8 mouse cellular contexts compared by ENCODE assay signal in genomic region chr19:10952021-10952939, GRCm38 (mm10). TPM values are rescaled to one million over a fixed set of nuclear protein-coding genes. Genes with fewer than 3 reads are reported as not detected.
A peak's percentile ranks its signal among the peaks of the same experiment; 100 is the strongest.
DNase-seq lines count a peak whose midpoint lies in the region; ATAC-seq and TF ChIP-seq lines count a peak whose summit lies in the region.

No protein-coding gene starts in this region.

- no peak for TF ChIP-seq EP300 in heart, adult 2 months (IDR thresholded peaks at IDR 0.05; ENCODE audit: insufficient read depth, low read depth, low read length)

- H3K4me3 ChIP-seq in heart, adult 2 months, result no peak overlapping the region
- H3K4me3 ChIP-seq in kidney, embryonic 14.5 days (ENCODE audit: low read length), result no peak overlapping the region
- no peak overlapping the region for H3K4me3 ChIP-seq in midbrain, embryonic 14.5 days (replicated peaks; ENCODE audit: low read depth, low read length)

- H3K4me1 ChIP-seq in heart, adult 2 months (ENCODE audit: control insufficient read depth, insufficient read depth, low read length), result peaks cover 9% of the 10 kb centered on the region
- H3K4me1 ChIP-seq in kidney, embryonic 14.5 days (ENCODE audit: control insufficient read depth, insufficient read depth, low read length), result peaks cover 18% of the 10 kb centered on the region
- peaks cover 21% of the 10 kb centered on the region for H3K4me1 ChIP-seq in midbrain, embryonic 14.5 days (ENCODE audit: control insufficient read depth, insufficient read depth, low read length)

- intact Hi-C loops in heart, adult 2 months (cut with DNase I), result no loop called here

- no peaks in the 10 kb centered on the region for H3K36me3 ChIP-seq in heart, adult 2 months (ENCODE audit: control insufficient read depth, insufficient read depth, low read length)
- H3K36me3 ChIP-seq in kidney, embryonic 14.5 days (ENCODE audit: control insufficient read depth, insufficient read depth, low read length), result no peaks in the 10 kb centered on the region
- H3K36me3 ChIP-seq in midbrain, embryonic 14.5 days (ENCODE audit: control insufficient read depth, insufficient read depth, low read length), result no peaks in the 10 kb centered on the region

- TF ChIP-seq POLR2A in heart, adult 2 months (IDR thresholded peaks at IDR 0.05; ENCODE audit: insufficient read depth, low read depth, low read length), result no peak

- no peaks in the 10 kb centered on the region for H3K79me2 ChIP-seq in heart, adult 2 months (replicated peaks; ENCODE audit: control insufficient read depth, insufficient read depth, low read length)

- H3K4me2 ChIP-seq in kidney, embryonic 14.5 days (replicated peaks; ENCODE audit: low read depth, low read length), result no peak overlapping the region; the same call in 1 of the 2 replicates
- H3K4me2 ChIP-seq in midbrain, embryonic 14.5 days (ENCODE audit: low read length), result peak overlapping the region; percentile 6; the same call in 1 of the 2 replicates

- no peaks in the 10 kb centered on the region for H3K9me3 ChIP-seq in kidney, embryonic 14.5 days (ENCODE audit: control insufficient read depth, low read length)
- no peaks in the 10 kb centered on the region for H3K9me3 ChIP-seq in midbrain, embryonic 14.5 days (ENCODE audit: control insufficient read depth, low read length)

- peak; percentile 48 to 53 for DNase-seq in cerebellum, postnatal 10 days
- DNase-seq in cerebellum, adult 9-10 months, result no peak
- peak; percentile 28 for DNase-seq in R1 (ENCODE audit: low read depth, low spot score)
- peak; percentile 38 to 48 for DNase-seq in heart, adult 2 months
- peak; percentile 60 for DNase-seq in midbrain, embryonic 14.5 days
- DNase-seq in thymus, postnatal 25 days, result no peak
- no peak for DNase-seq in thymus, postnatal 4 days

- no peak for ATAC-seq in kidney, embryonic 14.5 days (ENCODE audit: low FRiP score, low TSS enrichment)
- peak; percentile 49; the same call in 1 of the 2 replicates for ATAC-seq in midbrain, embryonic 14.5 days (ENCODE audit: low FRiP score, low TSS enrichment)

- WGBS in heart, adult 2 months, result 29% methylated on average over 11 of the region's 11 CpGs
- WGBS in kidney, embryonic 14.5 days, result 60% methylated on average over 11 of the region's 11 CpGs
- WGBS in midbrain, embryonic 14.5 days, result 52% methylated on average over 11 of the region's 11 CpGs

- H3K9ac ChIP-seq in heart, adult 2 months (ENCODE audit: low read depth, low read length), result 0 out of 2 replicates have a peak overlapping the region, but pooled peaks have one; percentile 2
- H3K9ac ChIP-seq in kidney, embryonic 14.5 days (ENCODE audit: low read depth, low read length), result no peak overlapping the region
- H3K9ac ChIP-seq in midbrain, embryonic 14.5 days (replicated peaks; ENCODE audit: low read length), result no peak overlapping the region

- H3K27me3 ChIP-seq in heart, adult 2 months (ENCODE audit: control insufficient read depth, insufficient read depth, low read length), result no peaks in the 10 kb centered on the region
- H3K27me3 ChIP-seq in kidney, embryonic 14.5 days (ENCODE audit: control insufficient read depth, insufficient read depth, low read length), result no peaks in the 10 kb centered on the region
- H3K27me3 ChIP-seq in midbrain, embryonic 14.5 days (ENCODE audit: control insufficient read depth, insufficient read depth, low read length), result no peaks in the 10 kb centered on the region

- no peak for TF ChIP-seq CTCF in heart, adult 2 months (IDR thresholded peaks at IDR 0.05)

- H3K27ac ChIP-seq in heart, adult 2 months, result no peak overlapping the region; the same call in 1 of the 2 replicates
- peak overlapping the region; percentile 76 for H3K27ac ChIP-seq in kidney, embryonic 14.5 days (ENCODE audit: low read depth, low read length)
- H3K27ac ChIP-seq in midbrain, embryonic 14.5 days (replicated peaks; ENCODE audit: low read depth, low read length), result peak overlapping the region; percentile 72

RNA-seq across cellular contexts. Expression of gene Ccdc86, which starts 3.2 kb away (rescaled TPM):
- 1 to 10 TPM; 6.9 to 7.1 TPM for total RNA-seq in heart, adult 2 months (2021)
- 3.0 and 3.1 TPM in 2 replicates for polyA plus RNA-seq in heart, adult 2 months (2012; rRNA removed)
- polyA plus RNA-seq in kidney, embryonic 14.5 days (2014; fragmentation: Nextera tagmentation; extraction: Ambion mirVana), result 26.0 and 32.7 TPM in 2 replicates
- 10.7 and 12.5 TPM in 2 replicates for polyA plus RNA-seq in midbrain, embryonic 14.5 days (2014; fragmentation: Nextera tagmentation; extraction: Ambion mirVana)

RNA-seq across cellular contexts. Expression of gene Ptgdr2, which starts 15.3 kb away (rescaled TPM):
- total RNA-seq in heart, adult 2 months (2021), result not detected
- 0.09 and 0.10 TPM in 2 replicates for polyA plus RNA-seq in heart, adult 2 months (2012; rRNA removed)
- polyA plus RNA-seq in kidney, embryonic 14.5 days (2014; fragmentation: Nextera tagmentation; extraction: Ambion mirVana), result not detected in 2 replicates
- 0.16 and 0.18 TPM in 2 replicates for polyA plus RNA-seq in midbrain, embryonic 14.5 days (2014; fragmentation: Nextera tagmentation; extraction: Ambion mirVana)

RNA-seq across cellular contexts. Expression of gene Ms4a10, which starts 22.2 kb away (rescaled TPM):
- total RNA-seq in heart, adult 2 months (2021), result not detected
- not detected in 2 replicates for polyA plus RNA-seq in heart, adult 2 months (2012; rRNA removed)
- polyA plus RNA-seq in kidney, embryonic 14.5 days (2014; fragmentation: Nextera tagmentation; extraction: Ambion mirVana), result not detected in 2 replicates
- polyA plus RNA-seq in midbrain, embryonic 14.5 days (2014; fragmentation: Nextera tagmentation; extraction: Ambion mirVana), result not detected in 2 replicates

RNA-seq across cellular contexts. Expression of gene Zp1, which starts 31.8 kb away (rescaled TPM):
- total RNA-seq in heart, adult 2 months (2021), result not detected
- polyA plus RNA-seq in heart, adult 2 months (2012; rRNA removed), result not detected in 2 replicates
- polyA plus RNA-seq in kidney, embryonic 14.5 days (2014; fragmentation: Nextera tagmentation; extraction: Ambion mirVana), result not detected in 2 replicates
- polyA plus RNA-seq in midbrain, embryonic 14.5 days (2014; fragmentation: Nextera tagmentation; extraction: Ambion mirVana), result 0.33 and 0.38 TPM in 2 replicates

RNA-seq across cellular contexts. Expression of gene Ms4a15, which starts 40.8 kb away (rescaled TPM):
- not detected for total RNA-seq in heart, adult 2 months (2021)
- not detected in 2 replicates for polyA plus RNA-seq in heart, adult 2 months (2012; rRNA removed)
- polyA plus RNA-seq in kidney, embryonic 14.5 days (2014; fragmentation: Nextera tagmentation; extraction: Ambion mirVana), result not detected in 2 replicates
- polyA plus RNA-seq in midbrain, embryonic 14.5 days (2014; fragmentation: Nextera tagmentation; extraction: Ambion mirVana), result not detected in 2 replicates

Comparison
In these comparisons a context has a peak if more than half of its experiments do, and no peak if none do; other contexts are left out.
1. DNase-seq: peak in cerebellum, postnatal 10 days (2 of 2), R1 (single experiment), heart, adult 2 months (2 of 2) and midbrain, embryonic 14.5 days (single experiment); none in cerebellum, adult 9-10 months (single experiment), thymus, postnatal 25 days (single experiment) and thymus, postnatal 4 days (single experiment).